Mouse (Mus musculus): ENCODE data around the gene Nsun4.
A peak's percentile ranks its signal among the peaks of the same experiment; 100 is the strongest.

The Nsun4 gene

GRCm38 (mm10) chr4:116048130-116048920, 5.4 kb downstream of the Nsun4 start:
- no peak for DNase-seq (ENCODE audit: low spot score in 2 of 2)

GRCm38 (mm10) chr4:116047681-116048080, 6.0 kb downstream of the Nsun4 start:
- DNase-seq (ENCODE audit: low spot score in 2 of 2) = no peak

- DNase-seq (ENCODE audit: low spot score in 2 of 2) = no peak
These were observed 7.1 kb downstream of the Nsun4 start for GRCm38 (mm10) chr4:116046604-116047003.

- DNase-seq (ENCODE audit: low spot score in 2 of 2) = no peak
These were observed 11.5 kb downstream of the Nsun4 start for GRCm38 (mm10) chr4:116042186-116042585.

- no peak for DNase-seq (ENCODE audit: low spot score in 2 of 2)
These were observed 13.2 kb downstream of the Nsun4 start for GRCm38 (mm10) chr4:116040466-116040865.

- DNase-seq (ENCODE audit: low spot score in 2 of 2) = peak; percentile 69 to 70
These were observed 20.3 kb downstream of the Nsun4 start for GRCm38 (mm10) chr4:116033374-116033773.

- no peak for DNase-seq (ENCODE audit: low spot score in 2 of 2)
These were observed 20.8 kb downstream of the Nsun4 start for GRCm38 (mm10) chr4:116032906-116033305.

GRCm38 (mm10) chr4:116017902-116018746, 35.6 kb downstream of the Nsun4 start, which contains the start of gene Faah:
Faah (minus strand) TSS chr4:116017926.
- no peak for DNase-seq (ENCODE audit: low spot score in 2 of 2)

GRCm38 (mm10) chr4:116017300-116017901, 36.3 kb downstream of the Nsun4 start:
- DNase-seq (ENCODE audit: low spot score in 2 of 2) = peak; percentile 72 to 78

GRCm38 (mm10) chr4:116016862-116017299, 36.8 kb downstream of the Nsun4 start:
- no peak for DNase-seq (ENCODE audit: low spot score in 2 of 2)

- peak in 1 of 2 experiments; percentile 19 for DNase-seq (ENCODE audit: low spot score in 2 of 2)
These were observed 37.3 kb downstream of the Nsun4 start for GRCm38 (mm10) chr4:116016396-116016795.

GRCm38 (mm10) chr4:116015996-116016395, 37.7 kb downstream of the Nsun4 start:
- DNase-seq (ENCODE audit: low spot score in 2 of 2) = peak; percentile 70 to 76

- no peak for DNase-seq (ENCODE audit: low spot score in 2 of 2)
These were observed 38.2 kb downstream of the Nsun4 start for GRCm38 (mm10) chr4:116015502-116015901.

- no peak for DNase-seq (ENCODE audit: low spot score in 2 of 2)
These were observed 43.5 kb downstream of the Nsun4 start for GRCm38 (mm10) chr4:116010186-116010585.

- no peak for DNase-seq (ENCODE audit: low spot score in 2 of 2)
These were observed 52.5 kb downstream of the Nsun4 start for GRCm38 (mm10) chr4:116001206-116001605.

- DNase-seq (ENCODE audit: low spot score in 2 of 2) = no peak
These were observed 53.0 kb downstream of the Nsun4 start for GRCm38 (mm10) chr4:116000671-116001070.

GRCm38 (mm10) chr4:115996729-115997128, 56.9 kb downstream of the Nsun4 start:
- no peak for DNase-seq (ENCODE audit: low spot score in 2 of 2)

GRCm38 (mm10) chr4:115995376-115995730, 58.3 kb downstream of the Nsun4 start:
- DNase-seq (ENCODE audit: low spot score in 2 of 2) = no peak

- no peak for DNase-seq (ENCODE audit: low spot score in 2 of 2)
These were observed 58.9 kb downstream of the Nsun4 start for GRCm38 (mm10) chr4:115994662-115995375.

GRCm38 (mm10) chr4:115989382-115989781, 64.3 kb downstream of the Nsun4 start:
- no peak for DNase-seq (ENCODE audit: low spot score in 2 of 2)

- no peak for DNase-seq (ENCODE audit: low spot score in 2 of 2)
These were observed 65.7 kb downstream of the Nsun4 start for GRCm38 (mm10) chr4:115987858-115988530.
